Mouse (Mus musculus) mouse trophoblast stem cell (cell line): ENCODE results near the gene Pon1.

ENCODE experiments used
- in situ Hi-C, 2 experiments: fragments of 300-500 bp; cut with MseI, MboI; formaldehyde crosslinking; loops; 2 replicates in 1 of 2; 3 replicates in 1 of 2; pipeline ENCODE4 v1.15.1; 2025

The Pon1 gene

DNA sequence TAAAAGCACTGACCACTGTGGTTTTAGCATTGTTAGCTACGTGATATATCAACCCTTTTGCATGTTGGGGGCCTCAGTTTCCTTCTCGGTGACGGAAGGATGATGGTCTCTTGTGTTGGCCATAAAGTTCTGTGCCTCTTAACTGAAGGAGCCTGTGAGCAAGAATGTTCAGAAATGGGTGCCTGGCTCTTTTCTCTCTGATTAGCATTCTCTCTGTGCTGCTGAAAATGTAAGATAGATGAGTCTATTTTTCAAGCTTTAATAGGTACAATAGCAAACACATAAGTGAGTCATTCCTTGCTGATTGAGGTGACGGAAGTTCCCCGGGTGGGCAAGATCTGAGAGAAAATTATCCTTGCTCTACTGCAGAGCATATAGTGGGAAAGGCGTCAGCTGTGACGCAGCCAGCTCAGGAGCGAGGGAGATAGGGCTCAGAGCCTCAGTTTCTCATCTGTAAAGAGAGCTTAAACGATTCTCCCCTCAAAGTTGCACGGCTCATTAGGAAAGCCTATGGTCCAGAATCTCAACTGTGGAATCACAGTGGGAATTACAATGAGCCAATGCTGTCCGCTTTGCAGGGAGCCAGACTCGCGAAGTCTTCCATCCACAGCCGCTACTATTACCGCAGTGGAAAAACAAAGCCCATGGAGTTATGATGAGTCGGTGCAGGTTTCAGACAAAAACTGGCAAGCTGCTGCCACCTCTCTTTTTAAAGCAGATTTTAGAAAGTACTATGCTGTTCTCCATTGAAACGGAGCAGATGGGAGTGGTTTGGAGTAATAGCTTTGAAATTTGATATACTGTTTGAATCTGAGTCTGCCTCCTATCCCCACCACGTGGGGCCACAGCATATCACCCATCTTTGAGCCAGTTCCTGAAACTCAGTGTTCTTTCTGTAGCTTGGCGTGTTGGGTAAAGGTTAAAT lies 15.5 kb downstream of the Pon1 start:
- in situ Hi-C loops = no loop called here

DNA sequence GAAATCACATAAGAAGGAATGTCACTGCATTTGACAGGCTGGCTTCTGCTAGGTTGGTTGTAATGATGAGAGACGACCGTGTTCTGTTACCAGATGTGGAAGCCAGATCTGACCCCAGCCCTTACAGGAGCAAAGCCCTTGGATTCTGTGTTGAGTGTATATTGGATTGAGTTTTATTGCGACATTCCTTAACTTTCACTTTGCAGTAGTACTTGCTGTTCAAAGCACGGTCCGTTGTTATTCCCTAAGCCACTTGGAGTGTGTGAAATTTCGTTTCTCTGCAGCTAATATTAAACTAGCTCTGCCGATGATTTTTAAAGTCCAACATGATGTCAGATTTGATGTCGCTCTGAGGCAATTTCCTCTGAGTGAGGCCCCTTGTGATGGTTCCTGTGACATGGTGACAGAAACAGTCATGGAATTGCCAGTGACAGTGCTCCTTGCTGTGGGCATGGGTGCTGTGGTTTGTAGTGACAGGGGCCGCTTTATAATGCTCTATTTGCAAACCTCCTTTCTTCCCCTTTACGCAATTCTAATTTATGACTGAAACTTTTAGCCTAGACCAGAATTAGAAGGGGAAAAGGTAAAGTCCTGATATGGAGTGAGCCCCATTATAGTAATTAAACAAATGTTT lies 19.4 kb downstream of the Pon1 start:
- in situ Hi-C loops = loop anchor here in 1 of 2 experiments (25.0 kb wide), 2 partner anchors 213 to 413 kb away; partner anchors contain the start of gene Asb4

DNA sequence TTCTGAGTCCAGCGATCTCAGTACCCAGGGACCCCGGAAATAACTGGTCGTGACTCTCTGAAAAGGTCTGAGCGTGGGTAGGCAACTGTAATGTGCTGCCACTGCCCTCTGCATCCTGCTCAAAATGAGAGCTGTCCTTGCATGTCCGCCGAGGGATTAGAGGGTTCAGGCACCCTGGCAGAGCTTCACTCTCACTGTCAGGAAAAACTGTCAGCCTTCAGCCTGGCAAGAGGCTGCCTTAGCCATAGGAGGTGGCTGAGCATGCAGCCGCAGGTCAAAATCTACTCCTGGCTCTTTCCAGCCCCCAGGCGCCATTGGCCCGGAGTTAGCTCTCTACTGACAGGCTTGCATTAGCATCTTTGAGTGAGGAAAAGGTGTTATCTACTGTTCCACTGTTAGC lies 21.2 kb downstream of the Pon1 start:
- in situ Hi-C loops = loop anchor here in 1 of 2 experiments (25.0 kb wide), 2 partner anchors 215 to 415 kb away; partner anchors contain the start of gene Asb4

DNA sequence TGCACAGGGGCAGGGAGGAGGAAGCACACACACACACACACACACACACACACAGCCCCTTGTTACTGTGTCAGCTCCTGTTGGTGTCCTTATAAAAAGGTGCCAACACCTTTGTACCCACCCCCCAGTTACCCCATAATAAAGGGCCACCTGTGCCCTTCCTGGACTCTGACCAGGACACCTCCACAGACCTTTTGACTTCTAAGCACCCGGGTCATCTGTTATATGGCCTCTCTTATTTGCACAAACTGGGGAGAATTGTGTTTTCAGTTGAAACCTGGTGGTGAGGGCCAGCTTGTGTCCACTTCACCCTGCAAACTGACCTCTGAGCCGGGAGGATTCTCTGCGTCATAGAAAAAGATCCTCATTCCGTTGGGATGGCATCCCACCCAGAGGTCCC lies 22.3 kb downstream of the Pon1 start:
- in situ Hi-C loops = loop anchor here in 1 of 2 experiments (25.0 kb wide), 2 partner anchors 216 to 416 kb away; partner anchors contain the start of gene Asb4

DNA sequence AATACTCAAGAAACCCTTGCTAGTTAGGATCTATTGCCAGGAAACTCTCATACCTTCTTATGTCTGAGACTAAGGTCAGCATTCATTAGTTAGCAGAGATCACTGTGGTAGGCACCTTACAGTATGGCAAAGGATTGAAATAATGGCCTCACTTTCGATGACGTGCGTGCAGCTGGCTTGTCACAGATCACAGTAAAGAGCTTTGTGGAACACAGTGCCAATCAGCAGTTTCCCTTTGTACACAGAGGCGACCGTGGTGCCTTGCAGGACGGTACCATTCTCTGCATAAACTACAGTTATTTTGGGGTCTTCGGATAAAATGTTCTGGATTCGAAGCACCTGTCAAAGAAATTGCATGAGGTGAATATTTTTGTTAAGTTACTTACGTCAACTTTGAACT lies 25.6 kb downstream of the Pon1 start:
- in situ Hi-C loops = loop anchor here in 1 of 2 experiments (25.0 kb wide), 2 partner anchors 219 to 419 kb away; partner anchors contain the start of gene Asb4

DNA sequence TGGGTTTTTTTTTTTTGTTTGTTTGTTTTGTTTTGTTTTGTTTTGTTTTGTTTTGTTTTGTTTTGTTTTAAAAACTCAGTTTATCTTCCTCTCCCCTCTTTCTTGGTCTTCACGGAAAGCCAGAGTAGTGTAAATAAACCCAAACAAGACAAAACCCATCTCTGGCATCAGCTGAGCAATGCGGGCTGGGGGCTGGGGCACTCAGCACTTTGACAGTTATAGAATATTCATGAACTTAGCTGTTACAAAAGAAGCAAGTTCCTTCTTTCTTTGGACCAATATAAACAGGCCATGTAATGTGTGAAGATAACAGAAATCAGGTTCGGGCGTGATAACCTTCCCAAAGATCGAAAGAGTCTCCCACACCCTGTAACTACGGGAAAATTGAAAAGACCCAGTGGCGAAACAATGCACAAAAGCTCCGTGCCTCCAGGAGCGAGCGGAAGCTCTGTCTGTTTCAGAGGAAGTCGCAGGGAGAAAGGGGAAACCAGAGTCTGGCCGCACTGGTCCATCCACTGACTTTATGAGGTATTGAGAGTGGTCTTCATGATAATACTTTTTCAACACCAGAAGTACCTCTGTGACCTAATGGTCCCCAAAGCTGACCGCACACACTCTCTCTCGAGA lies 26.6 kb downstream of the Pon1 start:
- in situ Hi-C loops = loop anchor here in 1 of 2 experiments (25.0 kb wide), 2 partner anchors 220 to 420 kb away; partner anchors contain the start of gene Asb4

DNA sequence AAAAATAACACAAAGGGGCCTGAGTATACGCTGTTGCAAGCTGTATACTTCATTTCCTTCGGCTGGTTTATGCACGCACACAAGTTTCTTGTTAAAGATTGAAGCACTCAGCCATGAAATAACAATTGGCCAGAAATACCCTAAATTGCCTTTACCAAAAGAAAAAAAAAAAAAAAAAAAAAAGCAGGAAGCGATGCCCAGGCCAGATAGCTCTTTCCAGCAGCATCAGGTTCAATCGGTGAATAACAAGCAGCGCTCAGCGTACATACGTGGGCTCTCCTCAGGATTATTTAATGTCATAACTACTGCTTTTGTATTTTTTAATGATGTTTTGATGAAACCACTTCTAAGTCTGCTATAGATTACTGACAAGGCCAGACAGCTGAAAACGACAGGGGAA lies 28.9 kb downstream of the Pon1 start:
- in situ Hi-C loops = loop anchor here in 1 of 2 experiments (25.0 kb wide), 2 partner anchors 222 to 422 kb away; partner anchors contain the start of gene Asb4

DNA sequence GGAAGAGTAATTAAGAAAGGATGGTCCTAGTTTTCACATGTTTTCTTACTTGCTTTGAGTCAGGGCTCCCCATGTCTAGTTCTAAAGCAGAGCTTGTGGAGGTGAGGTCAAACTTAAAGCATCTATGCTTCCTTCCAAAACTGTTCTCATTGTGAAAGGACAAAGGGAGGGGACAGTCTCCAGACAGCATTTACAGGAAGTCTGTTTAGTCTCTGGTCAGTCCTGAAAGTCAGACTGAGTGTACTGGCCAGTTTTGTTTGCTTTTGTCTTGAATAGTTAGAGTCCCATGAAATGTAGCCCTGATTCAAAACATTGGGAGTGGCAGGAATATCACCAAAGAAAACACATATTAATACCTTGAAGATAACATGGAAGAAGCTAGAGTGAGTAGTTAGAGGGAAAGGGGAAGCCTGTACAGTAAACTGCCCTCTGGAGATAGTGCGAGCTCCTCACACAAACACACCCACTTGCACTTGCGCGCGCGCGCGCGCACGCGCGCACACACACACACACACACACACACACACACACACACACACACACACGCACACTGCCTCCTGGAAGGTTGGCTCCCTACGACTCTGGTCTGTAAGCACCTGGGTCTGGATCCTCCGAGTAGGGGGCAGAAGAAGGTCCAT lies 30.1 kb downstream of the Pon1 start:
- in situ Hi-C loops = loop anchor here in 1 of 2 experiments (25.0 kb wide), 2 partner anchors 224 to 424 kb away; partner anchors contain the start of gene Asb4

DNA sequence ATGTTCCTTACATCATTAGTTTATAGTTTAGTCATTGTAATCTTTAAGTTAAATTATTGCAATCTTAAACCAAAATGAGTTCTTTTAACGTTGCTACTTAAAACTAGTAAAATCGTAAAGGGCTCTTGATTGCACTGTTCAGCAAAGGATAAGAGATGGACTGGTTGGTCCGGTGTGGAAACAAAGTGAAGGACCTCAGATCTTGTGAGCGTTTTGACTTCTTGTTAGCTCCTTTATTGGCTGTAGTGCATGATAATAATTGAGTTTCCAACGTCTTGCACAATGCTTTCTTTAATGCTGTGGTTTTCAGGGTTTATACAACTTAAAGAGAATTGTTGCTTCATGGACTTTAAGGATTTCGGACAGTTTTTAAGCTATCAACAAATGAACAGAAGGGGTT lies 31.7 kb downstream of the Pon1 start:
- in situ Hi-C loops = loop anchor here in 1 of 2 experiments (25.0 kb wide), 2 partner anchors 225 to 425 kb away; partner anchors contain the start of gene Asb4

DNA sequence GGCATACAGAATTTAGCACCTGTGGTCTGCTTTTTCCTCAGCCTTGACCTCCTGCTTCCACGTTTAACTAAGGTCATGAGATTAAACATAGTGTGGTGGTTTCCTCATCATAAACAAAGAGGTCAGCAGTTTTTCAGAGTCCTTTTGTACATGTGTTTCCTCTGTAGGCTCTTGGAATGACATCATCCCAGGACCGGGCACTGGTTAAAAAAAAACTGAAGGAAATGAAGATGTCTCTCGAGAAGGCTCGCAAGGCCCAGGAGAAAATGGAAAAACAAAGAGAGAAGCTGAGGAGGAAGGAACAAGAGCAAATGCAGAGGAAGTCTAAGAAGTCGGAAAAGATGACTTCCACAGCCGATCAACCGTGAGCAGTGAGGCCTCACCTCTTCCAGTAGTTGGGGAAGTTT lies 34.4 kb downstream of the Pon1 start:
- in situ Hi-C loops = loop anchor here in 1 of 2 experiments (25.0 kb wide), 2 partner anchors 228 to 428 kb away; partner anchors contain the start of gene Asb4

DNA sequence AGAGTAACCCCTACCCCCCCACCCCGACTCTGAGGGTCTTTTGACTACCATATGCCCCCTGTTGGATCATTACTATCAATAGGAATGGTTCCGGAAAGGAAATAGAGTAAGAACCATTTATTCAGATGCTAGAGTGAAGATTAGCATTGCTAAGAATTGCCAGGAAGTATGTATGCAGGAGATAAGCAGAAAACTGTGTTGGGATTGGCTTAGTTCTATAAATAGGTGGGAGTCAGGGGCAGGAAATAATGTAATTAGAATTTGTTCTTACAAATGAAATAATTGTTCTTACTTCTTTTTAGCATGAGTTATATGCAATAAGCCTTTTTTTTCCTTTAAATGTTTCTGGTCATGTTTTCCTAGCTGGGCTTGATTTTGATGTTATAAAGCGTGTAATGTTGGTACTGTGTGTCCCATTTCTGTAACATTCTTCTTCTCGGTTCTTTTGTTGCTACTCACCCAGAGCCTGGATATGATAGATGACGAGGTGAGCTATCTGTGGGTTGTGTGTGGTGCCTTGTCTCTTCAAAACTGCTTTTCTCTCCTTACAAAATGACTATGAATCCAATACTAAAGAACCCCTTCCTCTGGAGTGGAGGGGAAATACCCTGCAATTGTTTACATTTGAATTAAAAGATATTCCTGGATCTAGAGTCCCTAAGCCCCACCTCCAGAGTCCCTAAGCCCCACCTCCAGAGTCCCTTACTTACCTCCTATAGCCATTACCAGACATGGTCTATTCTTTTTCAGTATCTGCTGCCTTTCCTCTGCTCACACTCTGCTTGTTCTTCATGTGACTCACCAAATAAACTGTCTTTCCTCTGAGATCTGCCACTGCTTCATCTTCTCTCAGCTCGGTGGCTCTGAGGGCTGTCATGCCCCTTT lies 37.0 kb downstream of the Pon1 start:
- in situ Hi-C loops = loop anchor here in 1 of 2 experiments (25.0 kb wide), 2 partner anchors 231 to 431 kb away; partner anchors contain the start of gene Asb4

DNA sequence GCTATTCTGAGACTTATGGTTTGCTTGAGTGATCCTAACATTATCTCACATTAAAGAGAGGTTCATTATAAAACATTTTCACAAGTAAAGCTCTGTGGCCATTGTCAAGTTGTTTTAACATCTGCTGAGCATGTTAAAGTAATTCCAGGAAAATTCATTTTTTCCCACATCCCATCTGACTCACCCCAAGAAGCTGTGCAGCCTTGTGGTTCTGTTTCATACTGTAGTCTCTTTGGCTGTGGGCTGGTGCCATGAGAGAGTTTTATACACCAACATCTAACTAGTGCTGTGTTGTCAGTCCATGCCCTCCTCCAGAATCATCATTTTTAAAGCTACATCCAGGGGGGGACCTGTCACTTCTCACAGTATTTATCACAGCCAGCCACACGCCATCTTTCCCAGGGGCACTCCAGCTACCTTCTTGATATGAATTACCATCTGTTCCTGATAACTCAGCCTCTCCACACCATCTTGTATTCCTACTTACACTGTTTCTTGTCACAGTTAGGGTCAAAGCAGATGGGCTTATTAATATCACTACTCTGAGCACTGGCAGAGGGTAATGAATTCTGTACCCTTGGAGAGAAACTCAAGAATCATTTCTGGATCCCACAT lies 38.3 kb downstream of the Pon1 start:
- in situ Hi-C loops = loop anchor here in 1 of 2 experiments (25.0 kb wide), 2 partner anchors 232 to 432 kb away; partner anchors contain the start of gene Asb4

DNA sequence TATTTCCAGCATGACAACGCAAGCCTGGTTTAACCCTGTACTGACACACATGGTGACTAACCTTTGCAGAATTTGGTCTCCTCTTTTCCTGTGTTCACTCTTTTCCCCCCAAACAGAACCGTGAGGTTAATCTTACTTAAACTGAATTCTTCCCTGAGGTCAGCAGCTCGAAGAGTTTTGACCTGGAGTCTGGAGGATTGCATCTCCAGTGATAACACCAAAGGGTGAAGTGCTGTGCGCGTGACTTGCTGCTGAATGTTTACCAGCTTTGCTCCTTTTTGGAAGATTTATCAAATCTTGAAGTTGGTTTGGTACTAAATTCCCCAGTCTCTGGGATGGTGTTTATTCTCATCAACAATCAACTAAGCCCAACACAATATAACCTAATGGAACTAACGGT lies 39.0 kb downstream of the Pon1 start:
- in situ Hi-C loops = loop anchor here in 1 of 2 experiments (25.0 kb wide), 2 partner anchors 233 to 433 kb away; partner anchors contain the start of gene Asb4

DNA sequence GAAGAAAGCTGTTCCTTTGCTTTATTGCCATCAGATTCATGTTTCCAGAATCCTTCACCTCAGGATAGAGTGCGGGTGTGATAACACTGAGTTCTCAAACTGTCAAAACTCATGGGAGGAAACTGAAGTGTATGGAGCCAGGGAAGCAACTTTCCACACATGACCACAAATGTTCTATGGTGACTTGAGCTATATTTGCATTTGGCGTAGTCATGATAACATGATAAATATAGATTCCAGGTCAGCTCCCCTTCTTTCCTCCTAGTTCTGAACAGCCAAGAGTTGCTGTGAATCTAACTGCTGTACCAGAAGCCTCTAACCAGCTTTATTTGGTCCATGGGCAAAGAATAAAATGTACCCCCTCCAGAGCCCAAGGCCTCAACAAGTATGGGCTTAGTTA lies 41.6 kb downstream of the Pon1 start:
- in situ Hi-C loops = loop anchor here in 1 of 2 experiments (25.0 kb wide), 2 partner anchors 235 to 435 kb away; partner anchors contain the start of gene Asb4

DNA sequence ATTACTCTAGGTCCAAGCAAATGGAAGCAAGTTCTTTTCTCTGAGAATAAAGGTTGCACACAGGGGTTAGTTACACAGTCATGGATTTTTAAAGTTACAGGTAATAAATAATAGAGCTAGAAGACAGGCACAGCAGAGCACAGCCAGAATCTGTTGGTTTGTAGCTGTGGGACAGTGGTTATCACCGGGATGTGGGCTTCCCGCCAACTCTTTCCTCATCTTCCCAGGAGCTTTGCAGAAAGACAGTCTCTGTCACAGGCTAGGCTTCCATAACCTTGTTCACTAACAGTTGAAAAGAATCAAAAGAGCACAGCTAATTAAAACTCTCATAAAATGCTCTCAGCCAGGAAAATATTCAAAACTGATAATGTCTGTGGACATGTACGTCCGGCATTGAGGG lies 42.6 kb downstream of the Pon1 start:
- in situ Hi-C loops = loop anchor here in 1 of 2 experiments (25.0 kb wide), 2 partner anchors 236 to 436 kb away; partner anchors contain the start of gene Asb4

DNA sequence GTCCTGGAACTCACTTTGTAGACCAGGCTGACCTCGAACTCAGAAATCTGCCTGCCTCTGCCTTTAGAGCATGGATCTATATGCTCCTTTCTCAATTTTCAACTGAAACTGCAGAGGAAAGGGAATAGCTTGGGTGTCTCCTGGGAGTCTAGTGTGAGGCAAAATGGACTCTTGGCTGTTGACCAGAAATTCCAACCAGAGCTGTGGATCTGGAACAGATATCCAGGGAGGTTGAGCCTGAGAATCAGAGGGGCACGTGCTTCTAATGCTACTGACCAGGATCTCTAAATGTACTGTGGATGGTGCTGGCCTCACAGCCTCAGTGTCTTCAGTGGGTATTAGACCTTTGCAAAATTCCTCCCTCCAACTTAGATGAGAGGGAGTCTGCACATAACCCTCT lies 43.8 kb downstream of the Pon1 start:
- in situ Hi-C loops = loop anchor here in 1 of 2 experiments (25.0 kb wide), 2 partner anchors 237 to 437 kb away; partner anchors contain the start of gene Asb4

DNA sequence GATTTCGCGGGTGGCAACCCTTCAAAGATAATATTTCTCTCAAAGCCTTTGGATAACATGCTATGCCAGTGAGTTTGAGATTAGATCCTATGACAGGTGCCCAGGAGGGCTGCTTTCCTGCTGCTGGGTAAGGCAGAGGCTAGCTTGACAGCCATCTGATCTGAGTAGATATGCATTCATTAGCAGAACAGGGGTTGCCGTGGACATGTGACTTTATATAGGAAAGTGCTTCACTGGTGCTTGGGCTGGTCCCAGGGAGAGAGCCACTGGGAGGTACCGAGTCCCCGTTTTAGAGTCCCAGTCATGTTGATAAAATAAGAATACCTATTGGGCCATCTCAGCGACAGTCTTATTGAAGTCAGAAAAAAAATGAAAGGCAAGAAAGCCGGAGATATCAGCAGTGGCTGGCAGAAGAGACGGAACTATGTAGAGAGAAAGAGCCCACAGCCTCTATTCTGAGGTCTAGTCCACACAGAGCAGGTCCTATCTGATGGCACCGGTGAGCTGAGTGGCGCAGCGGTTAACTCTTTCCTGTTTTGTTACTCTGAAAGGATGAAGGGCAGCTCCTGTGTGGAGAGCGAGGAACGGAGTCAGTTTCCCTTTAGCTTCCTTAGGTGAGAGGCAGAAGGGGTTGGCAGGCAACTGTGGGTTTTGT lies 46.1 kb downstream of the Pon1 start:
- in situ Hi-C loops = no loop called here

DNA sequence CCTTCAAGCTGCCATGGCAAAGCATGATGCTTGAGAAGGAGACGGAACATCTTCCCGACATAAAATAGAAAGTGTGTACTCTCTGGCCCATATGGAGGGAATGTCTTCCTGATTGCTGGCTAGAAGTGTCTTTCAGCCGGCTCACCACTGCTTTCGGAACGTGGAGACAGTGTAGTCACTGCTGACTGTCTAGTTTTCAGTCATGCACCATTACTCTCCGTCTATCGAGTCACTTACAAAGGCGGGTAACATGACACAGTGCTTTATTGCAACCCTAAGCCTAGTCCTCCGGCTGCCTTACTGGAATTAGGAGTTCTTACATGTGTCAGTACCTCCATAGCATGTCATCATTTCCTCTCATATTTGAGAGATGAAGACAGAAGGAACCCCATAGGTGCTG lies 54.1 kb downstream of the Pon1 start:
- in situ Hi-C loops = no loop called here
